Mouse (Mus musculus): ENCODE results near the gene Rasgrp1. TPM values are rescaled to one million over a fixed set of nuclear protein-coding genes. Genes with fewer than 3 reads are reported as not detected.

Rasgrp1 gene
- polyA plus RNA-seq, 1 experiment: 2.7 TPM

DNA sequence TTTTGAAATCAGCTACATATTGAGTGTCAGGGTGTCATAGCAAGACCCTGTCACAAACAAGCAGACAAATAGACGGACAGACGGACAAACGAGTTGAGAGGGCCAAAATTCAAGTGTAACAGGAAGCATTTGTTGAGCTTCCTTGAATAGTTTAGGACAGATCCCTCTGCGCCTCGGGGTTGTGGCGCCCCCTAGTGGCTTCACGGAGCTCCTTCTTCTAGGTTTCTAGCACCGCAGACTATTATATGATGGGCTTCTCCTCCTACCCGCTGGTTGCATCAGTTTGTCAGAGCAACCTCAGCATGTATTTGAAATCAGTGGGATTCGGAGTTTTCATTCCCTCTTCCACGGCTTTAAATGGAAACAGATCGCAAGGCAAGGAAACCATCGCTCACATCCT, 111.5 kb downstream of the Rasgrp1 start:
- TF ChIP-seq CTCF (IDR thresholded peaks at IDR 0.05; ENCODE audit: borderline replicate concordance, extremely low read depth, insufficient read depth, insufficient read length) (peak; percentile 95), POLR2A (IDR thresholded peaks at IDR 0.05; ENCODE audit: borderline replicate concordance, extremely low read depth, insufficient read depth, insufficient read length, poor library complexity, severe bottlenecking) (no peak)
- DNase-seq (ENCODE audit: low read depth): peak; percentile 92

DNA sequence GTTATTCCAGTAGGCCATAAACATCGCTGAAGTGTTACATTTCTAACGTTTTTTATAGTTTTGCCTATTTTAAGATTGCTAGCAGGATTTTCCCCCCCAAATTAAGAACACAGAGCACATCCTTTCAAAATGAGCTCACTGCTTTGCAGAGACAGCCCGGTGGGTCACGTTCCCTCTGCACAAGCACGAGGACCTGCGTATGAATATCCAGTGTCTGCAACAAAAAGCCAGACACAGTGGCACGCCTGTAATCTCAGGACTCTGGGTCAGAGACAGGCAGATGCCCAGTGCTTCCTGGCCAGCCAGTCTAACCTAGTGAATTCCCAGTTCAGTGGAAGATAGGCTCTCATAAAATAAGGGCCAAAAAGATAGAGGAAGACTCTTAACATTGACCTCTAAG, 112.5 kb downstream of the Rasgrp1 start:
- DNase-seq (ENCODE audit: low read depth): no peak
- TF ChIP-seq CTCF (IDR thresholded peaks at IDR 0.05; ENCODE audit: borderline replicate concordance, extremely low read depth, insufficient read depth, insufficient read length) (no peak), POLR2A (IDR thresholded peaks at IDR 0.05; ENCODE audit: borderline replicate concordance, extremely low read depth, insufficient read depth, insufficient read length, poor library complexity, severe bottlenecking) (no peak)

Other genes with a start within 250 kb of the Rasgrp1 start
- 14.4 and 22.7 TPM in 2 replicates for gene Spred1, start 221.6 kb downstream of the Rasgrp1 start, polyA plus RNA-seq (2012; rRNA removed)
- 36.8 and 47.0 TPM in 2 replicates for gene Fam98b, start 93.3 kb downstream of the Rasgrp1 start, polyA plus RNA-seq (2012; rRNA removed)

All from brain, embryonic 14.5 days (tissue).